Mouse (Mus musculus) left cerebral cortex, postnatal 14 days (tissue): ENCODE results near the gene Diras2. TPM values are rescaled to one million over a fixed set of nuclear protein-coding genes. Genes with fewer than 3 reads are reported as not detected.
"Not testable (repeated sequence)": the region's sequence is repeated elsewhere in the genome, so short reads cannot be mapped to it uniquely, and the experiment has no call there.

Experiments used
- DNase-seq, 2 experiments: peaks; one replicate each; pipeline ENCODE4 v3.0.0; 2021 to 2022; ENCODE audit warnings: low spot score in 2 of 2, mixed read lengths in 1 of 2
- intact Hi-C: fragments of 180-260 bp; cut with DNase I; formaldehyde crosslinking; loops from one replicate; pipeline ENCODE4 v1.15.1; 2025
- total RNA-seq, 2 experiments: library from RNA; stranded (reverse); gene quantifications; 2 replicates each; pipeline ENCODE4 v1.2.3; 2021

Gene Diras2
- total RNA-seq, 2 experiments from 2014 or later: 148 to 176 TPM

DNA sequence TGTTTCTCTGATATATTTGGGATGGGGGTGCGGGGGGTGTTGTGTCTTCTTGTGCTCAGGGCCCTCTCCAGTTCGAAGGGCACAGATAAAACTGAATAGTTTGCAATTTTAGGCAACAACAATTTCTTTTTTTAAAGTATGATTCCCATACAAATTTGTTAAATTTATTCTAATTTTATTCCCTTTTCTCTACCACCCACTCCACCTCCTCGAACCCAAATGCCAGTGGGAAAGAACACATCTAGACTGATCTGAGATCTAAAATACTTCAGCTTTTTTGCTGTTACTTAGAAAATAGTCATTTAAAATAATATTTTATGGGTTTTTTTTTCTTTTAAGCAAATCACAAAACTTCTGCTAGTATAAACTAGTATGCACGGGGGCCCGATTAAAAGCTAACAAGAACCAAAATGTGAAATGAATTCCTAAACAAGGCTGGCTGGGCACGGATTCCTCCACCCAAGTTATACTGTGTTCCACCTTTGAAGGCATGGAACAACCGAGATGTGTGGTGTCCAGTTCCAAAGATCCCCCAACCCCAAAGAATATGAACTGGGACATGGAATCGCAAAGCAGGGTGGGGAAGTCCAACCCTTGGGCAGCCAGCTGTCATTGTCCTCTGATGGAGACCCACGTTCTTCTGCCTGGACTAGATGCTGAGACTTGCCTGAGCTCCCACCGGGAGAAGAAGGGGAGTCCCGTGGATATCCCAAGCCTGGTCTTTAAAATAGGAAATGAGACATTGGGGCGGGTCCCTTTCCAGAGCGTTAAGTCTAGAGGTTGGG, 1.7 kb downstream of the Diras2 start:
- intact Hi-C loops: loop anchor here (5.0 kb wide), 2 partner anchors 82 to 182 kb away; no protein-coding TSS in a partner anchor
- no peak for DNase-seq

- intact Hi-C loops: loop anchor here (5.0 kb wide), 2 partner anchors 81 to 181 kb away; no protein-coding TSS in a partner anchor
These were observed 2.3 kb downstream of the Diras2 start for GRCm38 (mm10) chr13:52528786-52529185.

GRCm38 (mm10) chr13:52528281-52528680, 2.8 kb downstream of the Diras2 start:
- intact Hi-C loops: loop anchor here (5.0 kb wide), 2 partner anchors 81 to 181 kb away; no protein-coding TSS in a partner anchor

More at GRCm38 (mm10) chr13:52528786-52529185, 2.3 kb downstream of the Diras2 start:
- peak; percentile 29 to 41 for DNase-seq

DNA sequence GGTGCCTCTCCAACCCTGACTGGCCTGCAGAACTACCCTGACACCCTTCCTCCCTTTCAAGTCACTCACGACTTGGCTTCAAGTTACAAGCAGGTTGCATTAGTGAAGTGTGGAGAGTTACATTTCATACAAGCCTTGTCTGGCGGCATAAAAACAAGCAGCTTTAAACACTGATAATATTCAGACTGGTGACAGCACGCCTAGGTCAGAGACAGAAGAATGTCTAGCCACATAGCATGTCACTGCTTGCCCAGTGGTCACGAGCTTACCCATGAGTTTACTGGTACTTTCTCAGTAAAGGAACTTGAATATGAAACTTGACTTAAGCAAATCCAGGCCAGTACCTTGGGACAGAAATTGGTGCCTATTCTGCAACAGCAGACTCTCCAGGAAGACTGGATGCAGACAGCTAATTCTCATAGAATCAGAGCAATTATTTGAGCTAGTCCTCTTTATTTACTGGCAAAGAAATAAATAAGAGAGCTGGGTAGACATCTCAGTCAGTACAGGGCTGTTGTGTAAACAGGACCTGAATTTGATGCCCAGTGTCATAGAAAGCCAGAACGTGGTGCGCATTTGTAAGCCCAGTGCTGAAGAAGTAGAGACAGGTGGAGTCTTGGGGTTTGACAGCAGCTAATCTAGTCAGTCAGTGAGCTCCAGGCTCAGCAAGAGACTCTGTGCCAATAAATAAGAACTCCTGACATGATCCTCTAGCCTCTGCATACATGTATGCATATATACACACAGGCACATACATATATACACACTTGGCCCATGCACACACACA, 4.6 kb downstream of the Diras2 start:
- no peak for DNase-seq
- intact Hi-C loops: loop anchor here (5.0 kb wide), 2 partner anchors 79 to 179 kb away; no protein-coding TSS in a partner anchor

More at GRCm38 (mm10) chr13:52528281-52528680, 2.8 kb downstream of the Diras2 start:
- DNase-seq: no peak

DNA sequence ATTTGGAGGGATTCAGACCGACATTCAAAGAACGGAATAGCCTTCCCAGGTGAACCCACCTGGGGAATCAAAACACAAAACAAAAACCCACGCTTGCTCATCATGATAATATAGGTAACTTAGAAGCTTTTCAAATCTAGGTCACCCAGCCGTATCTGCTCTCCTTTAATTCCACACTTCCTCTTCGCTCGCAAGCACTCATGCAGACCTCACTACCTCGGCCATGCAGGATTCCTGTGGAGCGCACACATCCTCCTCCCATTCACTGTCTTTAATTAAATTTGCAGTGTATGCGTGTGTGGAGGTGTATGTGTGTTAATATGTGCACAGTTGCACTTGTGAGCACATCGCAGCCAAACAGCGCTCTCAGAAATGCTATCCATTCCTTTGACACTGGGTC, 6.8 kb downstream of the Diras2 start:
- DNase-seq: no peak

GRCm38 (mm10) chr13:52521176-52521575, 9.9 kb downstream of the Diras2 start:
- intact Hi-C loops: no loop called here

More for the DNA sequence above, 6.8 kb downstream of the Diras2 start:
- intact Hi-C loops: no loop called here

DNA sequence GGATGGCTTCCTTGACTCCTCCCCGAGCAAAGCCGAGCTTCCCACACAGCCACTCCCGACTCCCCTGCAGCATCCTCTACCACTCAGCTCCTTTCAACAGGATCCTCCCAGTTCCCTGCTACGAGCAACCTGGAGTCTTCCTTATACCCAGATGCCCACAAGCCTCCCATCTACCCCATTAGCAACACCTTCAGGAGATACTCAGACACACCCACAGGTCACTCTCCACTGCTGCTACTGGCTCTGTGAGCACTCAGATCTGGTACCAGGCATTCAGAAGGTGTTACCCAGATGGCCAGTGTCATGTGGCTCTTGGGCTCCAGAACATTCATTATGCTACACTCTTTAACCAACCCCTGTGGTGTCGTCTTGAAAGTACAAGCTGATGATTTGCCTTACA, 11.7 kb downstream of the Diras2 start:
- DNase-seq: no peak
- intact Hi-C loops: no loop called here

More at GRCm38 (mm10) chr13:52521176-52521575, 9.9 kb downstream of the Diras2 start:
- no peak for DNase-seq

GRCm38 (mm10) chr13:52518377-52518776, 12.7 kb downstream of the Diras2 start:
- DNase-seq: no peak
- intact Hi-C loops: no loop called here

- intact Hi-C loops: no loop called here
- no peak for DNase-seq
These were observed 14.1 kb downstream of the Diras2 start for GRCm38 (mm10) chr13:52517021-52517420.

DNA sequence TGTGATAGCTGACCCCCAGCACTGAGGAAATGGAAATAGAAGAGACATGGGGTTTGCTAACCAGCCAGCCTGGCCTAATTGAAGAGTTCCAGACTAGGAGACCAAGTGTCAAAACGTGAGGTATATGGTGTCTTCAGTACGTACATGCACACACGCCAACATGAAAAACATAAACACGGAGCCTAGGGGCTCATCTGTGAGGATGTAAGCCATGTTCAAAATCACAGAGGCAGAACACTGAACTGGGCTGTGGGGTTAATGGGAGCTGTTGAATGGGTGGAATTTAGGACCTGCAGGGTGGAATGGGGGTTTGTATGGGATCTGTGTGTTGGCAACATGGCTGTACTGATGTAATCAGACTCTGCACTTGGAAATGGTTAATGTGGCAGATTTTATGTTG, 14.5 kb downstream of the Diras2 start:
- no peak for DNase-seq
- intact Hi-C loops: no loop called here

DNA sequence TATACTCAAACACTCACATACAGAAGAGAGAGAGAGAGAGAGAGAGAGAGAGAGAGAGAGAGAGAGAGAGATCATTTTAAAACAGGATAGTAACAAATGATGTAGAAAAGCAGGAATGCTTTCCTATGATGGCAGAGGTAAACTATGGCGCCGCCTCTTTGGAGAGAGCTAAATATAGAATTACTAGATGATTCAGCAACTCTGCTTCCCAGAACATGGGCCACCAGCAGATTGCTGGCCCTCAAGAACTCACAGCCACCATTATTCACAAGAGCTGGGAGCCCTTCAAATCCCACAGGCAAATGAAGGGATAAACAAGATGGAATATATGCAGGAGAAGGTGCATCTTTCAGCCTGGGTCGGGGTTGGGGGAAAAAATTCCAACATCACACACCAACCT, 15.0 kb downstream of the Diras2 start:
- DNase-seq: no peak
- intact Hi-C loops: no loop called here

DNA sequence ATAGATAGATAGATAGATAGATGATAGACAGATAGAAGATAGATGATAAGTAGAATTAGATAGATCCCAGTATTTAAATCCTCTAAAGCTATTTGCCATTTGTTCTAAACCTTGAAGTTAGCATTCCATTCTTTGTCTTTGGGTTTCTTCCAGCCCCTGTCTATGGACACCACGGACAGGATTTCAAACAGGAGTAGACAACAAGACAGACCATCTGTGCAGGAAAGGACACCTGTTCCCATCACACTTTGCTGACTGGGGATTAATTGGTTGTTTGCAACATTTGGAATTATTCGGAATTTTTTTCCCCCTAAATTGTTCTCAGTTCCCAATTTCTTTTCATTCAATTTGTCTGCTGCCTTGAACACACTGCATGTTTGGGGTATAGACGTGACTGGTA, 17.5 kb downstream of the Diras2 start:
- intact Hi-C loops: no loop called here
- DNase-seq: no peak

DNA sequence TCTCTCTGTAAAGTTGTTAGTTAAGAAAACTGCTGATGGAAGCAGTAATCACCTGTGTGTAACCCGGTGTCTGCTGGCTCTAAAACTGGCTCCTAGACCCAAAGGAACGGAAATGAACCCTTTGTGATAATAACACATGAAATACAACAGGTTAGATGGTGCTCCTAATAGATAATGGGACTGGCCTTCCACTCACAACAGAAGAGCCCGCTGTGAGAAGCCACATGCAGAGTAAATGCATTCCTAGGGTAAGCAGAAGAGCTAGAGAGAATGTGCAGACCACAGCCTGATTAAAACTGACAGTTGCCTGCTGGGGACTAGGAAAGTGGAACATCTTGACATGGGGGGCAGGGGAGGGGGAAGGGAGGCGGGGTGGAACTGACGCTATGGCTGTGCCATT, 18.7 kb downstream of the Diras2 start:
- intact Hi-C loops: no loop called here
- no peak for DNase-seq

DNA sequence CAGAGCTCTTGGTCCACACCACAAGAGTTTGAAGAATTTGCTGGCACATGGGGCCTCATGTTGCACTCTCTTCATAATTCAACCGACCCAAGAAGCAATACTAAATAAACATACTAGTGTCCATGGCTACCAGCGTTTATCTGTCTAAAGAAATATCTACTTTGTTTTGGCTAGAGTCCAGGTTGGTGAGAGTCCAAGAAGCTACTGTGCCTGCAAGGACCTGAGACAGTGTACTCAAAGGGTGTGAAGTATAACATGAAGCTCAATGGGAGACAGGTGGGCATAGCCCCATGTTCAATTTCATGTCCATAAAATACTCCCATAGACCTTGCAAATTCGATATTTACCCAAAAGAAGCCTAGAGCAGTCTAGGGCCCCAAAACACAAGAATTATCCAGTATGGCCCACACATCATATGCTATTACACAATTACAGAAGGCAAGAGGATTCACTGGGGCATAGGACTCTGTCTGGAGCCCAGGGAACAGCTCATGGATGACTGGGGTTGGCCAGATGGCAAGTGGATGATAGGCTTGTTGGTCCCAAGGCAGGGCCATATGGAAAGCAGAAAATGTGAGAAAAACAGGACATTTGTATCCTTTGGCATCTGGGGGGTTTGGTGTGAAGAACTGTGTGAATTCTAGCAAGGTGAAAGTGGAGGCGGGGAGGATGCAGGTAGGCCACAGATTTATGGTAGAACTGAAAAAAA, 20.8 kb downstream of the Diras2 start:
- intact Hi-C loops: no loop called here
- no peak for DNase-seq

- intact Hi-C loops: no loop called here
- no peak for DNase-seq
These were observed 23.4 kb downstream of the Diras2 start for GRCm38 (mm10) chr13:52507460-52508293.

DNA sequence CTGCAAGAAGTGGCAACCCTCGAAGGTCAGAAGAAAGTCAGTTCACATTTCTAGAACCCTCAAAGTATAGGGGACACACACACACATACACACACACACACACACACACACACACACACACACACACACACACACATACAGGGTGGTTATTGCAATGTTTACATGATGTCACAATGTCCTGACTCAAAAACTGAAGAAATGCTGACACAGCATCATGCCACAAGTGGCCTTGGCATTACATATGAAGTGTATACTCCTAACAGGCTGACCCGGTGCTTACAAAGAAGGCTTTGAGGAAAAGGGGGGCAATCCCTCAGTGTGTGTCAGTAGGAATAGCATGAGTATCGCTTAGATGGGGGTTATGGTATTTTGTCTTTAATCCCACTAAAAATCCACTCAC, 24.3 kb downstream of the Diras2 start:
- intact Hi-C loops, DNase-seq: not testable (repeated sequence)

DNA sequence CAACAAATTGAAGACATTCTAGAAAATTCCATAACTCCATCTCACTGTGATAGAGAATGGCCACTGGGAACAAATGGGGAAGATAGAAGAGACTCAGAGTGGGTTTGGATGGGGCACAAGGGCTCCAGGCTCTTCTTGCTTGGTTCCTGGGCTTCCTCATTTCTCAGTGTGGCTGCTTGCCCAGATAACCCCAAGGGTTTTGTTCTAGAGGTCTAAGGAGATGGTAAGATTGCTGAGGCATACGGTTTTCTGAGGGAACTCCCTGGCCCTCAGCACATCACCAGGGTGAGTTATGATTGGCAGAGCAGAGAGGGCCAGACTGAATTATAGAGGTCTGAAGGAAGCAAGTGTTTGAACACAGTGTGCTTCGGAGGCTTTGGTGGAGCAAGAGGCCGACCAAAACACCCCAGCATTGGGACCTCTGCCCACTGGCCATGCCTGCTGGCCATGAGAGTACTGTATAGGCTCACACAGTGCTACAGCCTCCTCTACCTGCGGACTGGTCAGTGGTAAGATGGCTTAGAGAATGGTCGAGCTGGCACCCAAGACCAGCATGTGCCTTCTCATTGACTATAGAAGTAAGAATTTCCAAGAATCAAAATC, 25.3 kb downstream of the Diras2 start:
- DNase-seq, intact Hi-C loops: not testable (repeated sequence)

GRCm38 (mm10) chr13:52501686-52502085, 29.4 kb downstream of the Diras2 start:
- intact Hi-C loops: loop anchor here (5.0 kb wide), 1 partner anchor 44 kb away; no protein-coding TSS in a partner anchor
- peak; percentile 84 to 88 for DNase-seq
